Mouse (Mus musculus) heart, adult 11 months (tissue): ENCODE measurements at regions not wholly inside any gene's neighbourhood (a gene's known extent, or its start where the extent isn't known, plus 50 kb on each side); places are given as distances from the start of the nearest gene placed in this dataset.

Experiments
- DNase-seq: peaks from one replicate; pipeline ENCODE4 v3.0.0; 2022

GRCm38 (mm10) chr14:40758441-40758840 is 134.6 kb downstream of the Sh2d4b start:
- no peak for DNase-seq

GRCm38 (mm10) chr14:40740541-40740940 is 152.5 kb downstream of the Sh2d4b start:
- DNase-seq = no peak

- peak; percentile 81 for DNase-seq
These were observed 161.2 kb downstream of the Sh2d4b start for GRCm38 (mm10) chr14:40731861-40732260.

GRCm38 (mm10) chr14:40708981-40709531 is 184.0 kb downstream of the Sh2d4b start:
- DNase-seq = no peak

GRCm38 (mm10) chr14:40707419-40707818 is 185.6 kb downstream of the Sh2d4b start:
- DNase-seq = no peak

GRCm38 (mm10) chr14:40703451-40703850 is 189.6 kb downstream of the Sh2d4b start:
- no peak for DNase-seq

- DNase-seq = no peak
These were observed 211.4 kb downstream of the Sh2d4b start for GRCm38 (mm10) chr14:40681711-40682110.

GRCm38 (mm10) chr14:40653558-40653957 is 239.5 kb downstream of the Sh2d4b start:
- DNase-seq = no peak
